Mouse (Mus musculus) ES-E14 (cell line): ENCODE measurements around the gene E2f1. TPM values are rescaled to one million over a fixed set of nuclear protein-coding genes. Genes with fewer than 3 reads are reported as not detected.
A peak's percentile ranks its signal among the peaks of the same experiment; 100 is the strongest.

Source experiments
- DNase-seq: peaks from one replicate; pipeline ENCODE4 v3.0.0-alpha.2; 2013; ENCODE audit warnings: low read depth, low spot score
- H3K27ac ChIP-seq: 2 replicates; pipeline ENCODE4 v1.5.1; 2012; ENCODE audit warnings: low read depth, mild to moderate bottlenecking, low read length, moderate library complexity, mixed read lengths; ENCODE audit not compliant: poor library complexity, insufficient read depth, severe bottlenecking
- H3K36me3 ChIP-seq: 2 replicates; pipeline ENCODE4 v1.6.1; 2012; ENCODE audit warnings: mild to moderate bottlenecking, low read length, moderate library complexity, mixed read lengths; ENCODE audit not compliant: control insufficient read depth, poor library complexity, insufficient read depth, severe bottlenecking
- H3K4me1 ChIP-seq, 2 experiments: fragments of 150-350 bp in 1 of 2; sonication (generic) in 1 of 2; 2 replicates each; pipeline ENCODE4 v1.6.1; 2012; ENCODE audit warnings: low read length in 2 of 2, mild to moderate bottlenecking in 1 of 2, mixed read lengths in 1 of 2; ENCODE audit not compliant: control insufficient read depth in 2 of 2, insufficient read depth in 2 of 2, poor library complexity in 1 of 2
- H3K4me3 ChIP-seq, 2 experiments: fragments of 150-350 bp in 1 of 2; sonication (generic) in 1 of 2; 2 replicates each; pipeline ENCODE4 v1.5.1; 2012; ENCODE audit warnings: low read length in 2 of 2, low read depth in 1 of 2, mild to moderate bottlenecking in 1 of 2, mixed read lengths in 1 of 2; ENCODE audit not compliant: insufficient read depth in 1 of 2, poor library complexity in 1 of 2, severe bottlenecking in 1 of 2
- H3K9ac ChIP-seq: 2 replicates; pipeline ENCODE4 v1.6.1; 2012; ENCODE audit warnings: low read depth, mild to moderate bottlenecking, low read length, mixed read lengths; ENCODE audit not compliant: poor library complexity, insufficient read depth, severe bottlenecking
- H3K9me3 ChIP-seq: fragments of 150-350 bp; sonication (generic); 2 replicates; pipeline ENCODE4 v1.6.1; 2012; ENCODE audit warnings: low read depth, mild to moderate bottlenecking, low read length; ENCODE audit not compliant: control insufficient read depth, insufficient read depth
- CHD2 ChIP-seq: IDR thresholded peaks from 2 replicates; pipeline ENCODE4 v1.6.1; 2014; ENCODE audit warnings: mild to moderate bottlenecking, low read depth, low read length, inconsistent platforms
- HCFC1 ChIP-seq: IDR thresholded peaks from 2 replicates; pipeline ENCODE4 v1.6.1; 2012; ENCODE audit warnings: low read length, inconsistent platforms, borderline replicate concordance; ENCODE audit not compliant: insufficient read depth
- MAFK ChIP-seq: IDR thresholded peaks from 2 replicates; pipeline ENCODE4 v1.6.1; 2014; ENCODE audit warnings: mild to moderate bottlenecking, low read depth, low read length, inconsistent platforms; ENCODE audit not compliant: insufficient read depth
- ZC3H11A ChIP-seq: IDR thresholded peaks from 2 replicates; pipeline ENCODE4 v1.6.1; 2012; ENCODE audit warnings: low read depth, mild to moderate bottlenecking, inconsistent platforms, low read length, borderline replicate concordance
- ZNF384 ChIP-seq: IDR thresholded peaks from 2 replicates; pipeline ENCODE4 v1.6.1; 2012; ENCODE audit warnings: low read depth, low read length, inconsistent platforms
- in situ Hi-C, 2 experiments: fragments of 600-800 bp; cut with MboI; formaldehyde crosslinking; loops; one replicate each; pipeline ENCODE4 v1.15.1; 2025; ENCODE audit warnings: low sequenced_read_pairs in 2 of 2, inconsistent platforms in 1 of 2; ENCODE audit not compliant: unreplicated experiment in 2 of 2
- total RNA-seq: library from RNA; depleted of rRNA; stranded (reverse); fragments of 300-350 nt; gene quantifications from 2 replicates; pipeline ENCODE4 v1.2.3, GENCODE M21; 2012

Gene E2f1
- total RNA-seq, 1 experiment, result 13.8 TPM

DNA sequence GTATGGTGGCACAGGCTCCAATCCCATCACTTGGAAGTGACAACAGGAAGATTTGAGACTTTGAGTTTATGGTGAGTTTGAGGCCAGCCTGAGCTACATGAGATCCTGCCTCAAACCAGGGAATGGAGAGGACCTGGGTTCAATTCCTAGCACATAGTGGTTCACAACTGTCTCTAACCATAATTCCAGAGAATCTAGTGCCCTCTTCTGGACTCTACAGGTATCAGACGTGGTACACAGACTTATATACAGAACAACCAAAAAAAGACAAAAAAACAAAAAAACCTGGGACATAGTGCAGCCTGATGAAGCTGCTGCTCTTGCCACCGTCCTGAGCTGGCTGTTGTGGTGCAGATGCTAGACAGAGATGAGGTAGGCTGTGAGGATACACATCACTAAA, 28.1 kb downstream of the E2f1 start:
- TF ChIP-seq ZNF384 (0 out of 2 replicates have a peak, but pooled peaks have one; percentile 36), HCFC1 (no peak), CHD2 (no peak), ZC3H11A (peak; percentile 2; the same call in 1 of the 2 replicates), MAFK (no peak)
- Histone ChIP-seq H3K27ac (no peak overlapping the region), H3K4me1 (peaks cover 0 to 2% of the 10 kb centered on the region in 2 experiments; a peak in 1 of 4 replicates), H3K36me3 (peaks cover 21% of the 10 kb centered on the region), H3K4me3 (no peak overlapping the region), H3K9ac (no peak overlapping the region), H3K9me3 (no peaks in the 10 kb centered on the region)
- DNase-seq, result no peak
- in situ Hi-C loops, result no loop called here

- no peak for DNase-seq
- no peak for TF ChIP-seq CHD2
- TF ChIP-seq HCFC1, result no peak
- TF ChIP-seq ZC3H11A, result no peak
- TF ChIP-seq ZNF384, result no peak
- no peak for TF ChIP-seq MAFK
- H3K9ac ChIP-seq, result no peak overlapping the region
- peaks cover 0 to 2% of the 10 kb centered on the region in 2 experiments; a peak in 1 of 4 replicates for H3K4me1 ChIP-seq
- in situ Hi-C loops, result no loop called here
- H3K4me3 ChIP-seq, result no peak overlapping the region
- no peak overlapping the region for H3K27ac ChIP-seq
- H3K9me3 ChIP-seq, result no peaks in the 10 kb centered on the region
- H3K36me3 ChIP-seq, result peaks cover 32% of the 10 kb centered on the region
Measured at GRCm38 (mm10) chr2:154539720-154540119, 30.0 kb downstream of the E2f1 start.

DNA sequence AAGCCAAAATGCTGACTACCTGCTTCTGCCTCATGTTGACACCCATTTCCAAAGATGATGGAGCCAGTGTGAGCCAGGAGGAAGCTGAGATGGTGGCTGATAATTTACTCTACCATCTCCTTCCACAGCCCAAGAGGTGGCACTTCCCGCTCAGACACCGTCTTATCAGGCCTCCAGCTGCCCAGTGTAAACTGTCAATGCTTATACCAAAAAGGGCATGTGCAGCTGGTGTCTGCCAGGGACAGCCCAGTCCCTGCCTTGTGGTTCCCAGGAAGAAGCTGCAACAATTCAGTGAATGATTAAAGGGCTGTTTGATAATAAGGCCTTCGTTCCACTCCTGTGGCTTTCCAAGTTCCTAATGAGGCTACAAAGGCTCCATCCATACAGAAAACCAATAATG, 31.0 kb downstream of the E2f1 start:
- in situ Hi-C loops, result no loop called here
- DNase-seq, result no peak
- Histone ChIP-seq H3K9me3 (no peaks in the 10 kb centered on the region), H3K4me3 (no peak overlapping the region), H3K9ac (no peak overlapping the region), H3K36me3 (peaks cover 35% of the 10 kb centered on the region), H3K27ac (no peak overlapping the region), H3K4me1 (peaks cover 0 to 2% of the 10 kb centered on the region in 2 experiments; a peak in 1 of 4 replicates)
- TF ChIP-seq HCFC1 (no peak), ZNF384 (no peak), ZC3H11A (no peak), MAFK (no peak), CHD2 (no peak)

DNA sequence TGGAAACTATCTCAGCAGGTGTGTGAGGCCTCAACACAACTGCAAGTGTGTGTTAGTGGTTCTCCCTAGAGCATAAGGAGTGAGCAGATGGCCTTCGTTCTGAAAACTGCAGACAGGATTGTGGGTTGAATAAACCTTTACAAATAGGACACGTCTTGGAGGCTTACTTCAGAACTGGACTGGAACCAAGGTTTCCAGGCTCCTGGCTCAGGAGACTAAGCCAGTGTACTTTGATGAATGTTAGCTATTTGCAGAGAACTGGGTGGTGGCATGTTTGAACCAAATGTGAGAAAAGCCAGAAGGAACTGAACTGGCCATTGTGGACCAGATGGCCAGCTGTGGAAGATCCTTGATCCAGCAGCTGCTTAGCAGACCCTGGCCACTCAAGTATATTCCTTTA, 31.4 kb downstream of the E2f1 start:
- TF ChIP-seq ZC3H11A (no peak), HCFC1 (no peak), MAFK (no peak), CHD2 (no peak), ZNF384 (no peak)
- H3K4me1 ChIP-seq, result peaks cover 0 to 2% of the 10 kb centered on the region in 2 experiments; a peak in 1 of 4 replicates
- in situ Hi-C loops, result no loop called here
- H3K9me3 ChIP-seq, result no peaks in the 10 kb centered on the region
- no peak overlapping the region for H3K9ac ChIP-seq
- no peak overlapping the region for H3K4me3 ChIP-seq
- H3K36me3 ChIP-seq, result peaks cover 35% of the 10 kb centered on the region
- no peak overlapping the region for H3K27ac ChIP-seq
- DNase-seq, result no peak

- Histone ChIP-seq H3K4me1 (peaks cover 2 to 6% of the 10 kb centered on the region in 2 experiments; a peak in 2 of 4 replicates), H3K27ac (no peak overlapping the region), H3K9ac (no peak overlapping the region), H3K4me3 (no peak overlapping the region), H3K9me3 (no peaks in the 10 kb centered on the region), H3K36me3 (peaks cover 44% of the 10 kb centered on the region)
- in situ Hi-C loops, result no loop called here
- TF ChIP-seq ZNF384 (no peak), CHD2 (no peak), HCFC1 (no peak), MAFK (no peak), ZC3H11A (no peak)
- DNase-seq, result no peak
Measured at GRCm38 (mm10) chr2:154534704-154535270, 34.9 kb downstream of the E2f1 start.
